Mouse (Mus musculus): Measurements from ENCODE around the gene Hoxd9.

Hoxd9 gene

GRCm38 (mm10) chr2:74745540-74746297 is 48.2 kb downstream of the Hoxd9 start:
- in situ Hi-C loops (cut with MboI, MseI), result no loop called here

DNA sequence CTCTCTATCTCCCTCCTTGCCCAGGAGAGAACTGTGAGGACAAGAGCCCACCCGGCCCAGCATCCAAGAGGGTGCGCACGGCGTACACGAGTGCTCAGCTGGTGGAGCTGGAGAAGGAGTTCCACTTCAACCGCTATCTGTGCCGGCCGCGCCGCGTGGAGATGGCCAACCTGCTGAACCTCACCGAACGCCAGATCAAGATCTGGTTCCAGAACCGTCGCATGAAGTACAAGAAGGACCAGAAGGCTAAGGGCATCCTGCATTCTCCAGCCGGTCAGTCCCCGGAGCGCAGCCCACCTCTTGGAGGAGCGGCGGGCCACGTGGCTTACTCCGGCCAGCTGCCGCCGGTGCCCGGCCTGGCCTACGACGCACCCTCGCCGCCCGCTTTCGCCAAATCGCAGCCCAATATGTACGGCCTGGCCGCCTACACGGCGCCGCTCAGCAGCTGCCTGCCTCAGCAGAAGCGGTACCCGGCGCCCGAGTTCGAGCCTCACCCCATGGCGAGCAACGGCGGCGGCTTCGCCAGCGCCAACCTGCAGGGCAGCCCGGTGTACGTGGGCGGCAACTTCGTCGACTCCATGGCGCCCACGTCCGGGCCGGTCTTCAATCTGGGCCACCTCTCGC is 48.9 kb downstream of the Hoxd9 start:
- in situ Hi-C loops (cut with MboI, MseI), result no loop called here

- in situ Hi-C loops (cut with MboI, MseI), result no loop called here
These were observed 49.5 kb downstream of the Hoxd9 start for GRCm38 (mm10) chr2:74747006-74747405.

DNA sequence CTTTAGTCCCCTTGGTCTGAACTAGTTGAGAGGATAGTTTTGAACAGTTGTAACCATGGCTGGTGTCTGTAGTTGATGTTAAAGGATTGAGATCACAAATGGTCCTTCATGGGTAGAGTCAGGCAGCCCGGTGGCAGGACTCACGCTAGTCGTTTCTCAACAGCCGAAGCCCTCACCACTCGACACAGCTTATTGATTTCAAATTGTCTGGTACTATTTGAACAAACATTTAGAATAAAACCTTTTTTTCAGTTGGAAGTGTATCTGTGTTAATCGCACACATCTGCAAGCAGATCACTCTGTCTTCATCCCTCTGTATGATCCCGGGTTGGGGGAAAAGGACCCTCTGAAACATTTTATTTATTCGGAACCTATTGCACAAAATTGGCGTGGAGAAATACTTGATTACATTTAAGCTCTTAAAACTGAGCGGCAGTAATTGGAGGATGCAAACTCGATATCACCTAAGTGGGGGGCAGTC is 50.2 kb downstream of the Hoxd9 start:
- in situ Hi-C loops (cut with MboI, MseI), result no loop called here

GRCm38 (mm10) chr2:74748436-74748995 is 51.0 kb downstream of the Hoxd9 start:
- in situ Hi-C loops (cut with MboI, MseI), result no loop called here

GRCm38 (mm10) chr2:74749337-74750121 is 52.0 kb downstream of the Hoxd9 start:
- in situ Hi-C loops (cut with MboI, MseI), result no loop called here

All from regulatory T cell (primary cell).